Mouse (Mus musculus) thymus, adult 2 months (tissue): ENCODE results near the gene Tsr1. TPM values are rescaled to one million over a fixed set of nuclear protein-coding genes. Genes with fewer than 3 reads are reported as not detected.

Experiments used
- DNase-seq: peaks from one replicate; pipeline ENCODE4 v3.0.0; 2021
- H3K27ac ChIP-seq: fragments of 200-500 bp; 2 replicates; pipeline ENCODE4 v1.5.1; 2012; ENCODE audit warnings: low read length, control low read depth; ENCODE audit not compliant: control insufficient read depth, insufficient read depth
- H3K27me3 ChIP-seq: fragments of 200-500 bp; 2 replicates; pipeline ENCODE4 v1.6.1; 2012; ENCODE audit warnings: mild to moderate bottlenecking, low read length, moderate library complexity, mixed read lengths; ENCODE audit not compliant: control insufficient read depth, insufficient read depth
- H3K36me3 ChIP-seq: fragments of 200-500 bp; 2 replicates; pipeline ENCODE4 v1.6.1; 2012; ENCODE audit warnings: mild to moderate bottlenecking, low read length, moderate library complexity; ENCODE audit not compliant: control insufficient read depth, insufficient read depth
- H3K4me1 ChIP-seq: fragments of 200-500 bp; replicated peaks from 2 replicates; pipeline ENCODE4 v1.6.1; 2012; ENCODE audit warnings: low read length; ENCODE audit not compliant: control insufficient read depth, insufficient read depth
- H3K4me3 ChIP-seq: fragments of 200-500 bp; 2 replicates; pipeline ENCODE4 v1.5.1; 2012; ENCODE audit warnings: mild to moderate bottlenecking, low read length, control low read depth, moderate library complexity; ENCODE audit not compliant: control insufficient read depth, insufficient read depth
- CTCF ChIP-seq: fragments of 200-500 bp; IDR thresholded peaks from 2 replicates; pipeline ENCODE4 v1.5.1; 2012; ENCODE audit warnings: mild to moderate bottlenecking, control low read depth, low read length, moderate library complexity, borderline replicate concordance; ENCODE audit not compliant: control insufficient read depth, poor library complexity, insufficient read depth; ENCODE audit errors: extremely low read depth
- POLR2A ChIP-seq: fragments of 200-500 bp; IDR thresholded peaks from 2 replicates; pipeline ENCODE4 v1.6.1; 2012; ENCODE audit warnings: mild to moderate bottlenecking, low read length, control low read depth, moderate library complexity; ENCODE audit not compliant: control insufficient read depth, poor library complexity, insufficient read depth; ENCODE audit errors: extremely low read depth
- WGBS: fragments of 180-500 bp; shearing (Covaris S2); methylation state at CpG from one replicate; pipeline ENCODE4 v1.1.7; 2018; 5-methylcytosine and 5-hydroxymethylcytosine counted together
- polyA plus RNA-seq: library from polyadenylated mRNA; depleted of rRNA; stranded (reverse); fragments of >200 nt; gene quantifications from 2 replicates; pipeline ENCODE4 v1.2.3, GENCODE M21; 2012

The Tsr1 gene
- polyA plus RNA-seq, 1 experiment = 15.4 TPM

GRCm38 (mm10) chr11:74908618-74909399 lies 10.9 kb downstream of the Tsr1 start:
- Histone ChIP-seq H3K27ac (no peak overlapping the region), H3K27me3 (no peaks in the 10 kb centered on the region), H3K4me1 (no peaks in the 10 kb centered on the region), H3K4me3 (no peak overlapping the region), H3K36me3 (peaks cover 56% of the 10 kb centered on the region)
- WGBS = 94% methylated on average over 12 of the region's 12 CpGs
- DNase-seq = no peak
- TF ChIP-seq POLR2A (no peak), CTCF (no peak)

DNA sequence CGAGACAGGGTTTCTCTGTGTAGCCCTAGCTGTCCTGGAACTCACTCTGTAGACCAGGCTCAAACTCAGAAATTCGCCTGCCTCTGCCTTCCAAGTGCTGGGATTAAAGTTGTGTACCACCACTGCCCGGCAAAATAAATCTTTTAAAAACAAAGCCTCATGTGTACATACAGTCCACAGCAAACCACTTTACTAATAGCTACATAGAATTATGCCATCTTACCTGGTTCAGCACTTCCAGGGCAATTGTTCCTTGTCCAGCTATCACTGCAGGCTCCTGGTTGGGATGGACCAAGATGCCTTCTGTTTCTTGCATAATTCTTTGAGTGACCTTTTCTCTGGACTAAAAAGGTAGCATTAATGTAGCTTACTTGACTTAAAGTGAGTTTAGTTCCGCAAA lies 12.1 kb downstream of the Tsr1 start:
- WGBS = 96% methylated on average over 4 of the region's 4 CpGs
- Histone ChIP-seq H3K36me3 (peaks cover 45% of the 10 kb centered on the region), H3K27me3 (no peaks in the 10 kb centered on the region), H3K4me3 (no peak overlapping the region), H3K27ac (no peak overlapping the region), H3K4me1 (no peaks in the 10 kb centered on the region)
- TF ChIP-seq POLR2A (no peak), CTCF (no peak)
- DNase-seq = no peak

DNA sequence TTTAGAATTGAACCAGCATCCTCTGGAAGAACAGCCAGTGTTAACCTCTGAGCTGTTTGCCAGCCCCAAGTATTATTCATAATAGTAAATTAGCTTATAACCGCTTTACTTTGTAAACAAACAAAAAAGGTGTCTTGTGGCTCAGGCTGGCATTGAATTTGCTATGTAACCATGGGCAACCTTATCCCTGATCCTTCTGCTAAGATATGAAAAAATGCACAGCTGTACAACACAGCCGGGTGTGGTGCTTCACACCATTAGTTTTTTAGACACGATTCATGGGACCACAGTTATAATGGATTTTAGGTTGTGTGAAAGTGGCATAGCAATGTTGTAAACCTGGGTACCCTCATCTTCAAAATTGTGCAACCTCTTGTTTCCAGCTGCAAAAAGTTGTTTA lies 14.6 kb downstream of the Tsr1 start:
- TF ChIP-seq POLR2A (no peak), CTCF (no peak)
- Histone ChIP-seq H3K27me3 (no peaks in the 10 kb centered on the region), H3K4me1 (no peaks in the 10 kb centered on the region), H3K27ac (no peak overlapping the region), H3K4me3 (no peak overlapping the region), H3K36me3 (peaks cover 21% of the 10 kb centered on the region)
- no peak for DNase-seq
- WGBS = 90% methylated on average over 3 of the region's 3 CpGs

DNA sequence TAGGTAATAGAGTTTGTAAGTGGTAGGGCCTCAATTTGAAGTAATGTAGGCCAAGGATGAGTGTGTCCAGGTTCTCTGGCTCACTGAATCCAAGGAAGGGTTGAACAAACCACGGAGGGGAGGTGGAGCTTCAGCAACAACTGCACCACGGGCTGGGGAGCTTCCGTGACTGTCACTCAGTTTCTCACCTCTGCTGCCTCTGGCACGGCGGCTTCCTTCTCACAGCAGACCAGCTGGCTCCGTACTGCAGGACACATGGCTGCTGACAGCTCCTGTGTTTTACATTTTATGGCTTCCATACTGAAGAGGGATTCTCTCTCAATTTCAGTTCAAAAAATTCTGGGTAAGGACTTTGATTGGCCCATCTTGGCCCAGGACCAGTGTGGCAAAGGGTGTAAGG lies 21.4 kb downstream of the Tsr1 start:
- TF ChIP-seq CTCF (no peak), POLR2A (no peak)
- DNase-seq = no peak
- Histone ChIP-seq H3K4me1 (no peaks in the 10 kb centered on the region), H3K36me3 (no peaks in the 10 kb centered on the region), H3K27ac (no peak overlapping the region), H3K4me3 (no peak overlapping the region), H3K27me3 (no peaks in the 10 kb centered on the region)
- WGBS = 91% methylated on average over 6 of the region's 6 CpGs

DNA sequence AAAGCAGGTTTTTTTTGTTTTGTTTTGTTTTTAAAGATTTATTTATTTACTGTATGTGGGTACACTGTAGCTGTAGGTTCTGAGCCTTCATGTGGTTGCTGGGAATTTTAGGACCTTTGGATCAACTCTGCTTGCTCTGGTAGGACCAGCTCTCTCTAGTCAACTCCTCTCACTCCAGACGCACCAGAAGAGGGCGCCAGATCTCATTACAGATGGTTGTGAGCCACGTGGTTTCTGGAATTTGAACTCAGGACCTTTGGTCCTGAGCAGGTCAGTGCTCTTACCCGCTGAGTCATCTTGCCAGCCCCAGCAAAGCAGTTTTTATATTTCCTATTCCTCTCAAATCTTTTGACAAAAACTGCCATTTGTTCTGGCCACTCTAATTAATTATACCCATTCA lies 26.3 kb downstream of the Tsr1 start:
- H3K27ac ChIP-seq = no peak overlapping the region
- H3K36me3 ChIP-seq = no peaks in the 10 kb centered on the region
- peak; percentile 49 for DNase-seq
- peaks cover 3% of the 10 kb centered on the region for H3K4me1 ChIP-seq
- WGBS = 75% methylated on average over 4 of the region's 4 CpGs
- TF ChIP-seq POLR2A (no peak), CTCF (no peak)
- no peaks in the 10 kb centered on the region for H3K27me3 ChIP-seq
- no peak overlapping the region for H3K4me3 ChIP-seq

- no peaks in the 10 kb centered on the region for H3K36me3 ChIP-seq
- H3K4me1 ChIP-seq = peaks cover 3% of the 10 kb centered on the region
- WGBS = under 1% methylated on average over 85 of the region's 88 CpGs
- no peaks in the 10 kb centered on the region for H3K27me3 ChIP-seq
- H3K27ac ChIP-seq = peak within 1 kb of the TSS; percentile 83
- no peak for TF ChIP-seq CTCF
- peak; percentile 86 for TF ChIP-seq POLR2A
- peak within 1 kb of the TSS; percentile 74 for H3K4me3 ChIP-seq
- peak; percentile 93 for DNase-seq
These were observed 27.9 kb downstream of the Tsr1 start, which contains the start of the genes Smg6 and Srr for GRCm38 (mm10) chr11:74925577-74926387. Smg6 (plus strand) TSS chr11:74925823. Srr (minus strand) TSS chr11:74925948.
